Mouse (Mus musculus) limb, embryonic 14.5 days (tissue): Measurements from ENCODE around the gene Irf2bp2. TPM values are rescaled to one million over a fixed set of nuclear protein-coding genes. Genes with fewer than 3 reads are reported as not detected.
A peak's percentile ranks its signal among the peaks of the same experiment; 100 is the strongest.

ENCODE experiments used
- ATAC-seq: fragments of 200-750 bp; cut with Nextera tagmentation; 2 replicates; pipeline ENCODE4 v1.8.0; 2017; ENCODE audit warnings: low read depth, moderate number of reproducible peaks, moderate TSS enrichment; ENCODE audit not compliant: low FRiP score
- DNase-seq: peaks from one replicate; pipeline ENCODE4 v3.0.0-alpha.2; 2015; ENCODE audit warnings: low spot score
- H3K27ac ChIP-seq: fragments of 300-500 bp; sonication (generic); replicated peaks from 2 replicates; pipeline ENCODE4 v1.5.1; 2014; ENCODE audit warnings: low read depth, mild to moderate bottlenecking, low read length, moderate library complexity, mixed read lengths
- H3K27me3 ChIP-seq: fragments of 300-500 bp; sonication (generic); 2 replicates; pipeline ENCODE4 v1.6.1; 2014; ENCODE audit warnings: low read length, mixed read lengths; ENCODE audit not compliant: control insufficient read depth, insufficient read depth
- H3K36me3 ChIP-seq: fragments of 300-500 bp; sonication (generic); 2 replicates; pipeline ENCODE4 v1.6.1; 2014; ENCODE audit warnings: mild to moderate bottlenecking, low read length, moderate library complexity, mixed read lengths; ENCODE audit not compliant: control insufficient read depth, insufficient read depth
- H3K4me1 ChIP-seq: fragments of 300-500 bp; sonication (generic); 2 replicates; pipeline ENCODE4 v1.6.1; 2014; ENCODE audit warnings: antibody characterized with exemption, low read length, mixed read lengths; ENCODE audit not compliant: control insufficient read depth, insufficient read depth
- H3K4me2 ChIP-seq: fragments of 300-500 bp; sonication (generic); replicated peaks from 2 replicates; pipeline ENCODE4 v1.6.1; 2014; ENCODE audit warnings: low read depth, mild to moderate bottlenecking, low read length, moderate library complexity; ENCODE audit not compliant: severe bottlenecking
- H3K4me3 ChIP-seq: fragments of 300-500 bp; sonication (generic); replicated peaks from 2 replicates; pipeline ENCODE4 v1.5.1; 2014; ENCODE audit warnings: low read length
- H3K9ac ChIP-seq: fragments of 300-500 bp; sonication (generic); 2 replicates; pipeline ENCODE4 v1.6.1; 2014; ENCODE audit warnings: mild to moderate bottlenecking, low read depth, low read length, moderate library complexity; ENCODE audit not compliant: severe bottlenecking
- H3K9me3 ChIP-seq: fragments of 300-500 bp; sonication (generic); 2 replicates; pipeline ENCODE4 v1.6.1; 2016; ENCODE audit warnings: low read length; ENCODE audit not compliant: control insufficient read depth
- POLR2A ChIP-seq: fragments of 200-500 bp; IDR thresholded peaks from 2 replicates; pipeline ENCODE4 v1.8.0; 2012; ENCODE audit warnings: inconsistent platforms, mild to moderate bottlenecking, moderate library complexity, borderline replicate concordance; ENCODE audit not compliant: insufficient read depth, insufficient read length; ENCODE audit errors: extremely low read depth
- WGBS: fragments of 180-500 bp; shearing (Covaris S2); extraction: QIAGEN DNeasy Blood & Tissue Kit; methylation state at CpG from one replicate; pipeline ENCODE4 v1.1.7; 2014; 5-methylcytosine and 5-hydroxymethylcytosine counted together
- polyA plus RNA-seq, 2 experiments: library from polyadenylated mRNA; depleted of rRNA in 1 of 2; stranded (reverse) in 1 of 2; unstranded in 1 of 2; fragments of >200 nt; fragmentation: Nextera tagmentation in 1 of 2; extraction: Ambion mirVana in 1 of 2; gene quantifications; 2 replicates each; pipeline versions ENCODE4 v1.2.1 to v1.2.3; 2012 to 2014

Gene Irf2bp2
- polyA plus RNA-seq (2012; rRNA removed) (44.5 and 58.6 TPM in 2 replicates), polyA plus RNA-seq (2014; fragmentation: Nextera tagmentation; extraction: Ambion mirVana) (10.0 and 10.1 TPM in 2 replicates)

GRCm38 (mm10) chr8:126593889-126594480 lies at the start of gene Irf2bp2:
Gene Irf2bp2, minus strand, starts transcription at chr8:126593986.
- peak within 1 kb of the TSS; percentile 99 for H3K27ac ChIP-seq
- H3K4me3 ChIP-seq, result peak within 1 kb of the TSS; percentile 99
- peaks cover 28% of the 10 kb centered on the region for H3K36me3 ChIP-seq
- ATAC-seq (peak; percentile 71), DNase-seq (peak; percentile 91)
- peaks cover 35% of the 10 kb centered on the region for H3K4me1 ChIP-seq
- TF ChIP-seq POLR2A, result 0 out of 2 replicates have a peak, but pooled peaks have one; percentile 82
- H3K27me3 ChIP-seq, result no peaks in the 10 kb centered on the region
- peak within 1 kb of the TSS; percentile 100 for H3K9ac ChIP-seq
- WGBS, result under 1% methylated on average over 45 of the region's 56 CpGs
- H3K9me3 ChIP-seq, result no peaks in the 10 kb centered on the region
- peak within 1 kb of the TSS; percentile 96 for H3K4me2 ChIP-seq

GRCm38 (mm10) chr8:126642665-126643064 lies 48.9 kb upstream of the Irf2bp2 start:
- no peaks in the 10 kb centered on the region for H3K36me3 ChIP-seq
- no peak for TF ChIP-seq POLR2A
- no peak for ATAC-seq
- H3K4me3 ChIP-seq, result no peak overlapping the region
- no peaks in the 10 kb centered on the region for H3K27me3 ChIP-seq
- H3K4me2 ChIP-seq, result no peak overlapping the region
- H3K9me3 ChIP-seq, result no peaks in the 10 kb centered on the region
- WGBS, result 97% methylated on average over 4 of the region's 4 CpGs
- DNase-seq, result no peak
- H3K9ac ChIP-seq, result no peak overlapping the region
- H3K27ac ChIP-seq, result no peak overlapping the region
- peaks cover 11% of the 10 kb centered on the region for H3K4me1 ChIP-seq

- no peaks in the 10 kb centered on the region for H3K27me3 ChIP-seq
- H3K4me1 ChIP-seq, result peaks cover 11% of the 10 kb centered on the region
- no peak overlapping the region for H3K9ac ChIP-seq
- ATAC-seq, result no peak
- no peak overlapping the region for H3K4me2 ChIP-seq
- 64% methylated on average over 3 of the region's 3 CpGs for whole genome bisulfite sequencing
- H3K9me3 ChIP-seq, result no peaks in the 10 kb centered on the region
- H3K4me3 ChIP-seq, result no peak overlapping the region
- no peaks in the 10 kb centered on the region for H3K36me3 ChIP-seq
- TF ChIP-seq POLR2A, result no peak
- DNase-seq, result no peak
- no peak overlapping the region for H3K27ac ChIP-seq
These were observed 47.9 kb upstream of the Irf2bp2 start for GRCm38 (mm10) chr8:126641568-126642295.

GRCm38 (mm10) chr8:126639161-126639560 lies 45.4 kb upstream of the Irf2bp2 start:
- ATAC-seq (peak; percentile 53; the same call in 1 of the 2 replicates), DNase-seq (no peak)
- 0 out of 2 replicates have a peak, but pooled peaks cover 4% of the 10 kb centered on the region for H3K4me1 ChIP-seq
- no peaks in the 10 kb centered on the region for H3K9me3 ChIP-seq
- no peaks in the 10 kb centered on the region for H3K36me3 ChIP-seq
- no peaks in the 10 kb centered on the region for H3K27me3 ChIP-seq
- 62% methylated on average over 3 of the region's 3 CpGs for WGBS
- no peak overlapping the region for H3K27ac ChIP-seq
- no peak overlapping the region for H3K9ac ChIP-seq
- no peak overlapping the region for H3K4me3 ChIP-seq
- H3K4me2 ChIP-seq, result no peak overlapping the region
- TF ChIP-seq POLR2A, result no peak

- Histone ChIP-seq H3K9me3 (no peaks in the 10 kb centered on the region), H3K4me1 (0 out of 2 replicates have a peak, but pooled peaks cover 4% of the 10 kb centered on the region), H3K27me3 (no peaks in the 10 kb centered on the region), H3K4me2 (no peak overlapping the region), H3K9ac (no peak overlapping the region), H3K36me3 (no peaks in the 10 kb centered on the region), H3K4me3 (no peak overlapping the region), H3K27ac (no peak overlapping the region)
- DNase-seq, result no peak
- ATAC-seq, result no peak
- no peak for TF ChIP-seq POLR2A
- WGBS, result 82% methylated on average over 8 of the region's 8 CpGs
These were observed 44.2 kb upstream of the Irf2bp2 start for GRCm38 (mm10) chr8:126638027-126638426.
